Mouse (Mus musculus) 3T3-L1 (cell line): ENCODE data around the gene Suclg1.

ENCODE experiments used
- DNase-seq: peaks from one replicate; pipeline ENCODE4 v3.0.0-alpha.2; 2015; ENCODE audit warnings: low read depth, low spot score

The Suclg1 gene

DNA sequence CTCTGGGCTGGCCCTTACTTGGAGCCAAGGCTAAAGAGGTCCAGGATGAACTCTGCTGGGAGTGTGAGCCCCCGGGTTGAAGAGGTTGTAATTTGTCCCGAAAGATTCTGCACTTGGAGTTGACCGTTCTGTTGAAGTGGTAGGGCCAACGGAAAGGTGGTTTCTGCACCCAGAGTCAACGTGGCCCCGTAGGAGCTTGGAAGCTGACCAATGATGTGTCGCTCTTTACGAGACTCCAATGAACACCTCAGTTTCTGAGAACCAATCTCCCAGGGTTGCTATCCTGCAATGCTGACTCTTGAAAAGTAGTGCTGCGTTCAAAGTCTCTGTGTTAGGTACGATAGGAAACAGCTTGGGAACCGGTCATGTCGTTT, 854 bp downstream of the Suclg1 start:
- DNase-seq, result peak; percentile 63

DNA sequence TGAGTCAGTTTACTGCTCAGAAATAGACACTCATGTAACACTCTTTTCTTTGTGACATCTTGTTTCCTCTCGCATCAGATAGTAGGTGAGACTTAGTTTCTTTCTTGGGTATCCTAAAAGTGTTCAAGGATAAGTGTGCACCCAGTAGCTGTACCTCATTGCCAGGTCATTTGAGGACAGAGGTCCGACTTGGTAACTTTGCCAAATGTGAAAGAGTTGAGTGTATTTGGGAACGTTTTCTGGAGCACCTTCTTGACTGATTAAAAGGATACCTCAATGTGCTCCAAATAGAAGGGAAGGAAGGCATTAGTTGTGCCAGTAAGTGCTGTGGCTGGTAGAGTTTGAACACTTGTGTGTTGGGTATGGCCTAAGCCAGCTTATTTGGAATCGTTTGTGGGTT, 1.7 kb downstream of the Suclg1 start:
- DNase-seq, result no peak

GRCm38 (mm10) chr6:73251336-73251735, 3.2 kb downstream of the Suclg1 start:
- no peak for DNase-seq

DNA sequence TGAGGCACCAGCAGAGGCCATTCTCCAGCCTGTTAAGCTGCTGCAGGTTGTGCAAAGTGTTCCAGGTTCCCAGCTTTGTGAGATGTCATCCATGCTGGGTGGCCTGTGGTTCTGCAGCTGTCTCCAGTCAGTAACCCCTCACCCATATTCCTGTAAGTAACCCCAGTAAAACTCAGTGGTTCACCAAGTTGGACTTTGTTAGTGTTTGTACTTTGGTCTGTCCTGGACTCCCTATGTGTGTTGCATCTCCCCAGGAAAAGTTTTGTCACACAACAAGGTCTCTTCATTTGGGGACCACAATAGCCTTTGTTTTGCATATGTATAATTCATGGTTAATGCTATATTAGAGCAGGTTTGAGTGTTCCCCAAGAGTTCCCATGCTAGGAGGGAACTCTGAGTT, 4.2 kb downstream of the Suclg1 start:
- DNase-seq, result no peak

DNA sequence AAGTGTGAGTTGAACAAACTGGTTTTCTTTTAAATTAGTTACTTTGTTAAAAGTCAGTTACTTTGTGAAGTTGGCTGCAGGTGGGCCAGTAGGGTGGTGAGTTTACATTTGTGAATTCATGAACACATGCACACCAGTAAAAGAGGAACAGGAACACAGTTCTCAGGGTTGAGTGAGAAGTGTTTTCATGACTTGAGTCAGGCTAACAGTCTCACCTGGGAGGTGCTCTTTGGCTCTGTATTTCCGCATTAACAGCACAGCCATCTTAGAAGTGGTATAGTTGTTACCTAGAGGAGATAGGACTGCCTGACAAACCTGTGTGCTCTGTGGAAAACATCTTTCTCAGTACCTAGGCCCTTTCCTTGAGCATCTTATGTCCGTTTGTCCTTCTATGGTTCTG, 4.8 kb downstream of the Suclg1 start:
- no peak for DNase-seq

GRCm38 (mm10) chr6:73253584-73253983, 5.4 kb downstream of the Suclg1 start:
- DNase-seq, result no peak

GRCm38 (mm10) chr6:73254307-73255228, 6.4 kb downstream of the Suclg1 start:
- DNase-seq, result no peak

- no peak for DNase-seq
Observed at GRCm38 (mm10) chr6:73257068-73257467, 8.9 kb downstream of the Suclg1 start.

- no peak for DNase-seq
Observed at GRCm38 (mm10) chr6:73260110-73260509, 11.9 kb downstream of the Suclg1 start.

DNA sequence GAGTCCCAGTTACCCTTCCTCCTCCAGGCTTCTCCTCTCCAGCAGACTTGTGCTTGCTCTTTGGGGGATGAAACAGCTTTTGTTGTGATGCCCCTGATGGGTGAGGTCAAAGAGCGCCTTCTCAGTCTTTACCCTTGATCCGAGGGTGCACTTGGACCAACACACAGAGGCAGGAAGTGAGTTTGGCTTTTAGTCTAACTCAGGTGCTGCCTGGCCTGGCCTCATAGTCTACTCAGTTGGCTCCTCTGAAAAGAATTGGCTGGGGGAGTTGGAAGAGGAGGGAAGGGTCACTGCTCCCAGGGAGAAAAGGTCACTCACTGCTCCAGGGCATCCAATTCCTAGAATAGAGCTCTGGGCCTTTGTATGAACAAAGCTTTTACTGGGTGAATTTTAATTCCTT, 16.6 kb downstream of the Suclg1 start:
- no peak for DNase-seq

DNA sequence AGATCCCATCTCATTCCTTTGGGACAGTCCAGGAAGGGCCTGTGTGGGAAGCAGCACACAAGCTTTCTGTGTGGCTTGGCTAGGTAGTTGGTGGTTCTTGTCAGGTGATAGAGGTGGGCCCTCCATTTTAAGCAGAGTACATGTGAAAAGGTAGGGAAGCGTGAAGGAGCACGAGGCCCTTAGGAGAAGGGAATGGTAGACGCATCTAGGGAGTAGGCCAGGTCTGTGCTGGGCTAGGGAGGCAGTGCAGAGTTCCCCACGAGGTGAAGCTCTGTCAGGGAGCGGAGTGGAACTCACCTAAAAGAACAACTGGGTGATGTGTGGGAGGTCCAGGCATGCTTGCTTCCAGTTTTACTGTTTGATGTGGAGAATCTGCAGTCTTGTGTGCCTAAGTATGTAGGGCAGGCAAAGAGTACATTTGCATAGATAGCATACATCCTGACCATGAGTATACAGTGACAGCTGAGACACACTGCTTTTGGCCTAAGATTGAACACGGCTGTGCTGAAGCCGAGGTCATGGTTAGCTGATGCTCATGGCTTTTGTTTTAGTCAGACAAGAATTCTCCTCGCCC, 19.6 kb downstream of the Suclg1 start:
- no peak for DNase-seq

GRCm38 (mm10) chr6:73269374-73269773, 21.2 kb downstream of the Suclg1 start:
- DNase-seq, result no peak

- DNase-seq, result no peak
Observed at GRCm38 (mm10) chr6:73271546-73272091, 23.4 kb downstream of the Suclg1 start.

GRCm38 (mm10) chr6:73275002-73275401, 26.8 kb downstream of the Suclg1 start:
- no peak for DNase-seq

DNA sequence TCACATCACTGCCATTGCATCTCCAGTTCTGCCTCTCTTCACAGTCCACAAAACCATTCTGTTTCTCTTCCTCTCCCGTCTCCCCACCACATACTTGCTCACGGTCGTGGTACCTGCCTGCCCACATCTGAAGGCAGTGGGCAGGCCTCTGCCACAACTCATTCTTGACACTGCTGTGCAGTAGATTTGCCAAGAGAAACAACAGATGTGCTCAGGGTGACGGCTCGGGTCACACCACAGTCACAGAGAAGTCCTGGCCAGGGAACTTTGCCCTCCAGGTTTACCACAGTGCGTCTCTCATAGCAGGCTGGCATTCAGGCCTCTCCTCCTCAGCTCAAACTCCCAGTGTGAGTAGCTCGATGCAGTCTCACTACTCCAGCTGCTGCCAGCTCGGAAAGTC, 31.5 kb downstream of the Suclg1 start:
- DNase-seq, result peak; percentile 20

DNA sequence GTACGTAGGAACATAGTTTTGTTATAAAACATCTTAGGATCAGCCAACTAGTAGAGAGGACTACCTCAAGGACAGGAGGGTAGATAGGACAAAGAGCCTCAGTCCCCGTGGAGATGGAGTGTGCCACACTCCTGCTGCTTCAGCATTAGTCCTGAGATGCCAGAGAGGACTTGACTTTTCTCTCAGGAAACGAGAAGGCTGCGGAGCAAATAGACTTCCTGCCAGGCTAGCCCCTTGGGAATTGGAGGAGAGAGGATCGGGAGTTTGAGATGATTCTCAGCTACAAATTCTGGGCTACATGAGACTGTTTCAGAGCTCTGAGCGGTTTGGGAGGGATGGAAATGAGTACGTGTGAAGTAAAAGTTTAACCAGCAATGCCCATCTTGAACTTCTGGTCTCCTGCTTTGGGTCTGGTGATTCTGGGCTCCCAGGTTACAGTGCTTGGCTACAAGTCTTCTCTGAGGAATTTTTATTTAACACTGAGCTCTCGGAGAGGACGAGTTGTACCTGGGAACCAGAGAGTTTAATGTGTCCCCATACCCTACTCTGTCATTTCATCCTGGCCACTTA, 32.4 kb downstream of the Suclg1 start:
- DNase-seq, result no peak

- no peak for DNase-seq
Observed at GRCm38 (mm10) chr6:73286326-73286725, 38.1 kb downstream of the Suclg1 start.

DNA sequence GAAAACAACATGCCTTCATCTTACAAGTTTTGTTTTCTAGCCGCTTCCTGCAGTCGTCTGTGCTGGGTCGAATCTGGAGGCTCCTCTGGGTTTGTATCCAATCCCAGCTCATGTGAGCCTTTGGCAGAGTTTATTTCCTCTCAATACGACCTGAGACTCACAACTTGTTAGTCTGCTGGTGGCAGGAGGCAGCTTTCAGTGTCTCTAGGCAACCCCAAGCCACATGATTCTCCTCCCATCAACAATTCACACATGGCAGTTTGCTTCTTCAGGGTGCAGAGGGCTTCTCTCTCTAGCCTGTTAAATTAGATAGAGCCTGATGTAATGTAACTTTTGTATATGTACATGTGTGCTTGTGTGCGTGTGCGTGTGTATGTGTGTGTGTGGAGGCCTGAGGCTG, 58.7 kb downstream of the Suclg1 start:
- DNase-seq, result no peak

GRCm38 (mm10) chr6:73308685-73309520, 60.7 kb downstream of the Suclg1 start:
- no peak for DNase-seq

- DNase-seq, result peak; percentile 29
Observed at GRCm38 (mm10) chr6:73311335-73311734, 63.2 kb downstream of the Suclg1 start.

DNA sequence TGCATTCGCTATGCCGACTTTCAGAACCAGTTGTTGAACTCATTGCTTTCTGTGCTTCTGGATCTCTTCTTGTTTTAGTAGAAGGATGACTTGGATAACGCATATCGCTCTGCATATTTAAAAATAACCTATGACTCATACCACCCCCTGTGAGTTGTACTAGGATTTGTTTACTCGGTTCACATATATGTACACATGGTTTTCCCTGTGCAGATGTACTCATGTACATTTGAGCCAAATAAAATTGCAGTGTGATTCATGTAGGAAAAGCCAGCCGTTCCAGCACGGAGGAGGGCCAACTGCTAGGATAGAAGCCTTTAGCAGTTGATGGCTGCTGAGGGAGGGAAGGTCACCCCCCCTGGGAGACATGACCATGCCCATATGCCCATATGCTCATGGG, 63.6 kb downstream of the Suclg1 start:
- peak; percentile 13 for DNase-seq
